Comparison of ENCODE assay signal across 18 mouse cellular contexts in the genomic region with DNA sequence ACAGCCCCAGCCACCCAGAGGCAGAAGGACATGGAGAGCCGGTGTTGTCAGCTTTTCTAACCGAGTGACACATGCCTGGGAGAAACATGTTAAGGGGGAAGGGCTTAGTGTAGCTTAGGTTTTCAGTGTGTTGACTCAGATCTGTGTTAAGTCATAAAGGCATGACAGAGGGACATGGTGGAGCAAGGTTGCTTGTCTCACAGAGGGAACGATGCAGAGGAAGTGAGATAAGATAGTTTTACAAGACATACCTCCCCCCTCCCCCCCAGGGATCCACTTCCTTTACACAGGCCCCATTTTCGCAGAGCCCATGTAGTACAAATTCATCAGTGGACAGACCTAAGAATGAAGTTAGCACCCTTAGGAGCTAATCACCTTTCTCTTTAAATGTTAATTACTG. TPM values are rescaled to one million over a fixed set of nuclear protein-coding genes. Genes with fewer than 3 reads are reported as not detected.
DNase-seq lines count a peak whose midpoint lies in the region; ATAC-seq and TF ChIP-seq lines count a peak whose summit lies in the region.
"Had no signal": no experiment of that assay in that cellular context is flagged by ENCODE, and none has a peak within 500 bp of the region (broad histone marks: within the 10 kb centered on the region; RNA-seq: fewer than 3 reads in every experiment).

No protein-coding gene starts in this region.

- H3K9ac ChIP-seq in MEL (ENCODE audit: control insufficient read depth, low read depth, low read length, poor library complexity, severe bottlenecking) = no peak overlapping the region
- H3K9ac ChIP-seq in heart, embryonic 12.5 days = no peak overlapping the region
- H3K9ac ChIP-seq: lung, embryonic 15.5 days had no signal

- H3K27me3 ChIP-seq in MEL (ENCODE audit: control insufficient read depth in 1 of 2, insufficient read depth in 2 of 2, low read length in 2 of 2) = no peaks in the 10 kb centered on the region
- H3K27me3 ChIP-seq in heart, embryonic 12.5 days (replicated peaks) = peaks cover 22% of the 10 kb centered on the region
- H3K27me3 ChIP-seq: lung, embryonic 15.5 days had no signal

- TF ChIP-seq RAD21 in MEL (IDR thresholded peaks at IDR 0.05; ENCODE audit: low read depth, low read length) = no peak

- H3K4me3 ChIP-seq in left cerebral cortex, adult 2 months = no peak overlapping the region
- H3K4me3 ChIP-seq in MEL (ENCODE audit: control insufficient read depth in 1 of 2, insufficient read depth in 1 of 2, low read depth in 2 of 2, low read length in 2 of 2) = no peak overlapping the region
- no peak overlapping the region for H3K4me3 ChIP-seq in heart, embryonic 12.5 days
- H3K4me3 ChIP-seq: lung, embryonic 15.5 days had no signal

- H3K4me1 ChIP-seq in MEL (ENCODE audit: control insufficient read depth in 1 of 2, insufficient read depth in 2 of 2, low read length in 2 of 2) = peaks cover 8 to 43% of the 10 kb centered on the region in 2 experiments
- H3K4me1 ChIP-seq in heart, embryonic 12.5 days (replicated peaks) = peaks cover 39% of the 10 kb centered on the region

- H3K79me2 ChIP-seq in MEL (ENCODE audit: control insufficient read depth, insufficient read depth, low read length, poor library complexity) = no peaks in the 10 kb centered on the region

- intact Hi-C loops in left cerebral cortex, adult 2 months (cut with DNase I) = no loop called here
- intact Hi-C loops in left cerebral cortex, postnatal 4 days (cut with DNase I) = no loop called here

- no peak for TF ChIP-seq POLR2A in MEL (IDR thresholded peaks at IDR 0.05; ENCODE audit: control insufficient read depth in 1 of 2, insufficient read depth in 1 of 2, low read depth in 1 of 2, low read length in 2 of 2, poor library complexity in 1 of 2)

- peak; percentile 75 for ATAC-seq in megakaryocyte, adult 5-6 weeks (ENCODE audit: poor library complexity, severe bottlenecking)
- ATAC-seq in heart, embryonic 12.5 days (ENCODE audit: insufficient number of reproducible peaks, low FRiP score) = no peak
- ATAC-seq: hindbrain, embryonic 16.5 days had no signal

- TF ChIP-seq EP300 in MEL (IDR thresholded peaks at IDR 0.05; ENCODE audit: low read depth in 1 of 2, low read length in 2 of 2) = peak; percentile 35 to 44

- no peak overlapping the region for H3K4me2 ChIP-seq in heart, embryonic 12.5 days

- peak overlapping the region; percentile 81 for H3K27ac ChIP-seq in left cerebral cortex, adult 2 months
- no peak overlapping the region for H3K27ac ChIP-seq in MEL (ENCODE audit: control insufficient read depth, low read depth, low read length)
- no peak overlapping the region for H3K27ac ChIP-seq in heart, embryonic 12.5 days (ENCODE audit: poor library complexity, severe bottlenecking)
- H3K27ac ChIP-seq: lung, embryonic 15.5 days; macrophage had no signal

- WGBS in heart, embryonic 12.5 days = 37% methylated on average over 4 of the region's 4 CpGs

- H3K9me3 ChIP-seq in MEL (replicated peaks; ENCODE audit: insufficient read depth, low read length) = no peaks in the 10 kb centered on the region
- H3K9me3 ChIP-seq in heart, embryonic 12.5 days (replicated peaks) = no peaks in the 10 kb centered on the region
- H3K9me3 ChIP-seq: lung, embryonic 15.5 days had no signal

- no peak for TF ChIP-seq CTCF in left cerebral cortex, adult 2 months (IDR thresholded peaks at IDR 0.05)
- no peak for TF ChIP-seq CTCF in MEL (IDR thresholded peaks at IDR 0.05 in 2 of 3, conservative IDR thresholded peaks at IDR 0.05 in 1 of 3; ENCODE audit: control insufficient read depth in 1 of 3, insufficient read depth in 1 of 3, low read depth in 2 of 3, low read length in 3 of 3, poor library complexity in 1 of 3, severe bottlenecking in 1 of 3)

- DNase-seq in left cerebral cortex, adult 2 months (ENCODE audit: extremely low spot score in 1 of 2, low spot score in 2 of 2) = no peak
- no peak for DNase-seq in left cerebral cortex, postnatal 4 days
- DNase-seq in A20 (ENCODE audit: low read depth, low spot score) (peak; percentile 30), MEL (ENCODE audit: low read depth, low spot score) (peak; percentile 65), MN1 (ENCODE audit: low spot score) (no peak)
- DNase-seq in spleen, postnatal 36 days (ENCODE audit: low spot score in 2 of 2) = no peak
- DNase-seq: spleen, adult 18-20 months; thymus, postnatal 36 days had no signal

- H3K36me3 ChIP-seq in MEL (ENCODE audit: control insufficient read depth in 1 of 2, insufficient read depth in 2 of 2, low read length in 2 of 2) = peaks cover 0 to 19% of the 10 kb centered on the region in 2 experiments; a peak in 2 of 4 replicates
- H3K36me3 ChIP-seq in heart, embryonic 12.5 days = no peaks in the 10 kb centered on the region
- H3K36me3 ChIP-seq: lung, embryonic 15.5 days had no signal

TF ChIP-seq in MEL, 35 proteins besides CTCF, POLR2A, EP300 and RAD21:
- 0 out of 2 replicates have a peak, but pooled peaks have one; percentile 20 for TF ChIP-seq SIN3A (IDR thresholded peaks at IDR 0.05; ENCODE audit: low read length)
- TF ChIP-seq MAZ (IDR thresholded peaks at IDR 0.05; ENCODE audit: low read depth, low read length) = peak; percentile 40; the same call in 1 of the 2 replicates
- TF ChIP-seq MAX (IDR thresholded peaks at IDR 0.05; ENCODE audit: low read length) = no peak
- peak; percentile 44; the same call in 1 of the 2 replicates for TF ChIP-seq GATA1 (IDR thresholded peaks at IDR 0.05; ENCODE audit: low read depth, low read length)
- 0 out of 2 replicates have a peak, but pooled peaks have one; percentile 26 for TF ChIP-seq ETS1 (IDR thresholded peaks at IDR 0.05; ENCODE audit: low read depth, low read length)

RNA-seq across cellular contexts. Expression of gene Ccl17, which starts 7.9 kb away (rescaled TPM):
- total RNA-seq in left cerebral cortex, adult 2 months (2021) = 1 to 10 TPM; 4.6 to 7.9 TPM
- total RNA-seq in left cerebral cortex, postnatal 4 days (2021) = 1 to 10 TPM; 2.4 to 2.8 TPM
- total RNA-seq in MEL (2012; rRNA removed) = 1.2 TPM in 1 of 2 replicates, not detected in the other
- under 1 TPM in 1 of 2 experiments, not detected in 1; 0.43 TPM for polyA plus RNA-seq in MEL (2012; ENCODE audit: insufficient read depth in 1 of 2, insufficient read length in 2 of 2, low read depth in 1 of 2, low replicate concordance in 2 of 2, missing spikeins in 1 of 2)
- 2.4 TPM in 1 of 2 replicates, not detected in the other for total RNA-seq in megakaryocyte, adult 5-6 weeks (2015)
- 1.4 TPM in 1 of 2 replicates, not detected in the other for total RNA-seq in megakaryocyte, adult 5-6 weeks (2017)
- 0.75 TPM in 1 of 2 replicates, not detected in the other for polyA plus RNA-seq in heart, embryonic 12.5 days (2016; fragmentation: Nextera tagmentation; extraction: Ambion mirVana)
- total RNA-seq: gastrocnemius, postnatal 36 days; heart, postnatal 25 days had no signal
- polyA plus RNA-seq: forebrain, embryonic 11.5 days; kidney, embryonic 14.5 days; macrophage; neural tube, embryonic 11.5 days had no signal

RNA-seq across cellular contexts. Expression of gene Cx3cl1, which starts 30.6 kb away (rescaled TPM):
- total RNA-seq in left cerebral cortex, adult 2 months (2021) = 100 to 1,000 TPM; 658 to 661 TPM
- 100 to 1,000 TPM in 1 of 2 experiments, 10 to 100 TPM in 1; 88.5 to 111 TPM for total RNA-seq in left cerebral cortex, postnatal 4 days (2021)
- not detected in 2 replicates for total RNA-seq in MEL (2012; rRNA removed)
- polyA plus RNA-seq in MEL (2012; ENCODE audit: insufficient read depth in 1 of 2, insufficient read length in 2 of 2, low read depth in 1 of 2, low replicate concordance in 2 of 2, missing spikeins in 1 of 2) = not detected
- 0.13 and 0.18 TPM in 2 replicates for total RNA-seq in megakaryocyte, adult 5-6 weeks (2015)
- not detected in 2 replicates for total RNA-seq in megakaryocyte, adult 5-6 weeks (2017)
- 13.1 and 15.2 TPM in 2 replicates for polyA plus RNA-seq in heart, embryonic 12.5 days (2016; fragmentation: Nextera tagmentation; extraction: Ambion mirVana)

RNA-seq across cellular contexts. Expression of gene Coq9, which starts 35.7 kb away (rescaled TPM):
- 10 to 100 TPM; 84.5 to 89.1 TPM for total RNA-seq in left cerebral cortex, adult 2 months (2021)
- 10 to 100 TPM; 41.8 to 42.4 TPM for total RNA-seq in left cerebral cortex, postnatal 4 days (2021)
- 84.6 and 91.9 TPM in 2 replicates for total RNA-seq in MEL (2012; rRNA removed)
- 100 to 1,000 TPM in 1 of 2 experiments, not detected in 1; 169 TPM for polyA plus RNA-seq in MEL (2012; ENCODE audit: insufficient read depth in 1 of 2, insufficient read length in 2 of 2, low read depth in 1 of 2, low replicate concordance in 2 of 2, missing spikeins in 1 of 2)
- 12.8 and 16.6 TPM in 2 replicates for total RNA-seq in megakaryocyte, adult 5-6 weeks (2015)
- total RNA-seq in megakaryocyte, adult 5-6 weeks (2017) = 22.1 and 24.8 TPM in 2 replicates
- 118 and 121 TPM in 2 replicates for polyA plus RNA-seq in heart, embryonic 12.5 days (2016; fragmentation: Nextera tagmentation; extraction: Ambion mirVana)

RNA-seq across cellular contexts. Expression of gene Ciapin1, which starts 35.8 kb away (rescaled TPM):
- 10 to 100 TPM; 71.4 to 76.8 TPM for total RNA-seq in left cerebral cortex, adult 2 months (2021)
- total RNA-seq in left cerebral cortex, postnatal 4 days (2021) = 10 to 100 TPM; 84.3 to 84.6 TPM
- 102 and 122 TPM in 2 replicates for total RNA-seq in MEL (2012; rRNA removed)
- 100 to 1,000 TPM in 1 of 2 experiments, not detected in 1; 263 TPM for polyA plus RNA-seq in MEL (2012; ENCODE audit: insufficient read depth in 1 of 2, insufficient read length in 2 of 2, low read depth in 1 of 2, low replicate concordance in 2 of 2, missing spikeins in 1 of 2)
- 13.0 and 28.9 TPM in 2 replicates for total RNA-seq in megakaryocyte, adult 5-6 weeks (2015)
- total RNA-seq in megakaryocyte, adult 5-6 weeks (2017) = 13.5 and 19.5 TPM in 2 replicates
- polyA plus RNA-seq in heart, embryonic 12.5 days (2016; fragmentation: Nextera tagmentation; extraction: Ambion mirVana) = 102 and 109 TPM in 2 replicates

RNA-seq across cellular contexts. Expression of gene Polr2c, which starts 54.9 kb away (rescaled TPM):
- 10 to 100 TPM; 72.1 to 79.8 TPM for total RNA-seq in left cerebral cortex, adult 2 months (2021)
- 10 to 100 TPM; 53.6 to 63.3 TPM for total RNA-seq in left cerebral cortex, postnatal 4 days (2021)
- 92.0 and 92.5 TPM in 2 replicates for total RNA-seq in MEL (2012; rRNA removed)
- 100 to 1,000 TPM; 151 to 181 TPM for polyA plus RNA-seq in MEL (2012; ENCODE audit: insufficient read depth in 1 of 2, insufficient read length in 2 of 2, low read depth in 1 of 2, low replicate concordance in 2 of 2, missing spikeins in 1 of 2)
- 44.1 and 46.4 TPM in 2 replicates for total RNA-seq in megakaryocyte, adult 5-6 weeks (2015)
- 40.3 and 43.5 TPM in 2 replicates for total RNA-seq in megakaryocyte, adult 5-6 weeks (2017)
- 122 and 126 TPM in 2 replicates for polyA plus RNA-seq in heart, embryonic 12.5 days (2016; fragmentation: Nextera tagmentation; extraction: Ambion mirVana)

Comparison
In these comparisons a context has a peak if more than half of its experiments do, and no peak if none do; other contexts are left out.
1. DNase-seq: peak in A20 (single experiment) and MEL (single experiment); none in left cerebral cortex, adult 2 months (0 of 2), left cerebral cortex, postnatal 4 days (single experiment), spleen, postnatal 36 days (0 of 2) and MN1 (single experiment).
2. RNA of gene Cx3cl1, which starts 30.6 kb away (total RNA-seq): 658 to 661 TPM in left cerebral cortex, adult 2 months and 88.5 to 111 TPM in left cerebral cortex, postnatal 4 days; 0.13 to 0.18 TPM in megakaryocyte, adult 5-6 weeks and not detected in MEL; every median in the first group is over 10 times any median in the second.